Mouse (Mus musculus): ENCODE measurements around the gene Lrrc2. TPM values are rescaled to one million over a fixed set of nuclear protein-coding genes. Genes with fewer than 3 reads are reported as not detected.

The Lrrc2 gene
- total RNA-seq, 2 experiments from 2014 or later = 8.8 to 13.3 TPM

Small RNA genes within 50 kb of the gene (microRNA-seq; reads per million reads assigned to microRNA genes)
- not detected for gene Gm24269

Other genes with a start within 250 kb of the Lrrc2 start
- 100 to 1,000 TPM; 322 to 324 TPM for gene Myl3, start 209.7 kb upstream of the Lrrc2 start, total RNA-seq (2021)
- 10 to 100 TPM; 11.8 to 13.4 TPM for gene Pth1r, start 204.4 kb upstream of the Lrrc2 start, total RNA-seq (2021)
- gene Prss42, start 153.4 kb upstream of the Lrrc2 start, total RNA-seq (2021) = not detected
- gene Prss44, start 137.6 kb upstream of the Lrrc2 start, total RNA-seq (2021) = not detected
- gene Prss43, start 124.9 kb upstream of the Lrrc2 start, total RNA-seq (2021) = not detected
- gene Prss45, start 117.0 kb upstream of the Lrrc2 start, total RNA-seq (2021) = not detected
- not detected for gene Prss46, start 107.0 kb upstream of the Lrrc2 start, total RNA-seq (2021)
- not detected for gene Prss50, start 93.6 kb upstream of the Lrrc2 start, total RNA-seq (2021)
- gene Als2cl, start 71.7 kb upstream of the Lrrc2 start, total RNA-seq (2021) = 1 to 10 TPM; 5.8 to 6.6 TPM
- gene Tmie, start 71.4 kb upstream of the Lrrc2 start, total RNA-seq (2021) = under 1 TPM; 0.47 to 0.60 TPM
- gene Fam240a, start 34.7 kb upstream of the Lrrc2 start, total RNA-seq (2021) = 1 to 10 TPM; 1.8 to 2.5 TPM
- not detected for gene Tdgf1, start 5.4 kb upstream of the Lrrc2 start, total RNA-seq (2021)
- gene Rtp3, start 39.0 kb downstream of the Lrrc2 start, total RNA-seq (2021) = 1 to 10 TPM in 1 of 2 experiments, under 1 TPM in 1; 0.93 to 1.1 TPM
- gene Ltf, start 67.7 kb downstream of the Lrrc2 start, total RNA-seq (2021) = 1 to 10 TPM; 1.2 to 3.6 TPM
- gene Ccrl2, start 106.0 kb downstream of the Lrrc2 start, total RNA-seq (2021) = 1 to 10 TPM; 1.4 to 1.8 TPM
- 10 to 100 TPM; 77.3 to 93.3 TPM for gene Lrrfip2, start 166.0 kb downstream of the Lrrc2 start, total RNA-seq (2021)